Mouse (Mus musculus) stomach, embryonic 16.5 days (tissue): ENCODE measurements around the gene Gm11172. TPM values are rescaled to one million over a fixed set of nuclear protein-coding genes. Genes with fewer than 3 reads are reported as not detected.
A peak's percentile ranks its signal among the peaks of the same experiment; 100 is the strongest.

Experiments
- ATAC-seq: fragments of 200-750 bp; cut with Nextera tagmentation; 2 replicates; pipeline ENCODE4 v1.8.0; 2017; ENCODE audit warnings: moderate number of reproducible peaks, moderate TSS enrichment; ENCODE audit not compliant: insufficient read depth, low FRiP score
- H3K27ac ChIP-seq: fragments of 300-500 bp; sonication (generic); 2 replicates; pipeline ENCODE4 v1.5.1; 2014; ENCODE audit warnings: low read length
- H3K27me3 ChIP-seq: fragments of 300-500 bp; sonication (generic); 2 replicates; pipeline ENCODE4 v1.6.1; 2014; ENCODE audit warnings: low read length, control low read depth, mixed read lengths; ENCODE audit not compliant: control insufficient read depth, insufficient read depth
- H3K36me3 ChIP-seq: fragments of 300-500 bp; sonication (generic); 2 replicates; pipeline ENCODE4 v1.6.1; 2014; ENCODE audit warnings: low read length; ENCODE audit not compliant: control insufficient read depth, insufficient read depth
- H3K4me1 ChIP-seq: fragments of 300-500 bp; sonication (generic); 2 replicates; pipeline ENCODE4 v1.6.1; 2014; ENCODE audit warnings: low read length, control low read depth, mixed read lengths; ENCODE audit not compliant: control insufficient read depth, insufficient read depth
- H3K4me2 ChIP-seq: fragments of 300-500 bp; sonication (generic); 2 replicates; pipeline ENCODE4 v1.6.1; 2014; ENCODE audit warnings: low read depth, low read length, mixed read lengths
- H3K4me3 ChIP-seq: fragments of 300-500 bp; sonication (generic); replicated peaks from 2 replicates; pipeline ENCODE4 v1.5.1; 2014; ENCODE audit warnings: mild to moderate bottlenecking, low read length
- H3K9ac ChIP-seq: fragments of 300-500 bp; sonication (generic); 2 replicates; pipeline ENCODE4 v1.6.1; 2014; ENCODE audit warnings: low read length
- H3K9me3 ChIP-seq: fragments of 300-500 bp; sonication (generic); replicated peaks from 2 replicates; pipeline ENCODE4 v1.6.1; 2016; ENCODE audit warnings: low read length, control low read depth; ENCODE audit not compliant: control insufficient read depth
- WGBS: fragments of 180-500 bp; shearing (Covaris S2); extraction: QIAGEN DNeasy Blood & Tissue Kit; methylation state at CpG from one replicate; pipeline ENCODE4 v1.1.7; 2014; 5-methylcytosine and 5-hydroxymethylcytosine counted together
- polyA plus RNA-seq: library from polyadenylated mRNA; unstranded; fragments of >200 nt; fragmentation: Nextera tagmentation; extraction: Ambion mirVana; gene quantifications from 2 replicates; pipeline ENCODE4 v1.2.1, GENCODE M21; 2015

Gene Gm11172
- not detected in 2 replicates for polyA plus RNA-seq

DNA sequence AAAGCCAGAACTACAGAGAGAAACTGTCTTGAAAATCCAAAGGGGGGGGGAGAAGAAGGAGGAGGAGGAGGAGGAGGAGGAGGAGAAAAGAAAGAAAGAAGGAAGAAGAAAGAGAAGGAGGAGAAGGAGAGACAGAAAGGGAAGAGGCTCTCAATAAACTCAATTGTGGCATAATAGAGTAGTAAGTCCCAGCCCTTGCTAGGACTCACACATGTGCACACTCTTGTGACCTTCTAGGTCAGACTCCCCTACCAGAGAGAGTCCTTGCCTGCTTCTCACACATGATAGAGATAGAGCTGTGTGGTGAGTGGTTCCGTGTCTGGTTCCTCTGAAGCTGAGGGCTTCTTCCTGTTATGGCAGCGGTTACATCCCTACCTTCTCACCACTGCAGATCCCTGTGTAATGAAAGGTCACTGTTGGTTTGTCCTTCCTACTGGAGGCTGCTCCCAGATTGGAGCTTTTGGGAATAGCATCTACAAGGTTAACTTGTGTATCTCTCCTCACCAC, at the start of gene Gm11172:
Gene Gm11172 (plus strand): TSS at position 51 of the 507 bp plus-strand sequence.
- H3K9me3 ChIP-seq: no peaks in the 10 kb centered on the region
- no peak within 1 kb of the TSS for H3K27ac ChIP-seq
- H3K27me3 ChIP-seq: no peaks in the 10 kb centered on the region
- H3K4me2 ChIP-seq: no peak within 1 kb of the TSS
- H3K9ac ChIP-seq: no peak within 1 kb of the TSS
- no peaks in the 10 kb centered on the region for H3K36me3 ChIP-seq
- 82% methylated on average over 2 of the region's 2 CpGs for WGBS
- no peaks in the 10 kb centered on the region; the same call in 1 of the 2 replicates for H3K4me1 ChIP-seq
- ATAC-seq: no peak
- H3K4me3 ChIP-seq: no peak within 1 kb of the TSS

DNA sequence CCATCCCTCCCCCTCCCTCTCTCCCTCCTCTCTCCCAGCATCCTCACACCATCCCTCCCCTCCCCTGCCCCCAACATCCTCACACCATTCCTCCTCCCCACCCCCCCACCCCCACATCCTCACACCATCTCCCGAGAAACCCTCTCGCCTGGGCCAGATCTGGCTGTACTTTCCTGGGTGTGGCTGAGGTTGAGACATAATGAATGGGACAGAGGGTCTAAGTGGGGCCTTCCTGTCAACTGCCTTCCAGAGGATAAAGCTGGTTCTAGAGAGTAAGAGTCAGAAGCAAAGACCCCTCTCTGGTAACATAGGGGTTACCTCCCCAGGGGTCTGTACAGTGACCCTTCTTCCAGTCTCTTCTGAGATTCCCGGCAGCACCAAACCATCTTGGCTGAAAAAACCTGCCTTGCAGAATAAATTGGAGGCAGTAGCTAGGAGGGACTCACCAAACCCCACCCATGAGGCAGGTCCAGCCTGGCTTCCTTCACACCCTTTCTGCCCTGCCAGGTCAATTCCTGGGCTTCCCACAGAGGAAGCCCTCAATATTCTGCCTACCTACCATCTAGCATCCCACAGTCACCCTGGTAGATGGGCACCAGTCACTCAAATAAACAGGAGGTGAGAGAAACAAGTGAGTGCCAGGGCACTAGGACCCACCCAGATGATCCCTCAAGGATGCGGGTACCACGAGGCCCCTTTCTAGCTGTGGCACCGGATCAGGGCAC, 49.0 kb upstream of the Gm11172 start:
- no peaks in the 10 kb centered on the region for H3K36me3 ChIP-seq
- 44% methylated on average over 6 of the region's 6 CpGs for WGBS
- H3K27me3 ChIP-seq: no peaks in the 10 kb centered on the region
- H3K27ac ChIP-seq: no peak overlapping the region
- H3K4me3 ChIP-seq: no peak overlapping the region
- no peak overlapping the region for H3K9ac ChIP-seq
- H3K9me3 ChIP-seq: no peaks in the 10 kb centered on the region
- no peak for ATAC-seq
- H3K4me1 ChIP-seq: peaks cover 10% of the 10 kb centered on the region; the same call in 1 of the 2 replicates
- no peak overlapping the region for H3K4me2 ChIP-seq

DNA sequence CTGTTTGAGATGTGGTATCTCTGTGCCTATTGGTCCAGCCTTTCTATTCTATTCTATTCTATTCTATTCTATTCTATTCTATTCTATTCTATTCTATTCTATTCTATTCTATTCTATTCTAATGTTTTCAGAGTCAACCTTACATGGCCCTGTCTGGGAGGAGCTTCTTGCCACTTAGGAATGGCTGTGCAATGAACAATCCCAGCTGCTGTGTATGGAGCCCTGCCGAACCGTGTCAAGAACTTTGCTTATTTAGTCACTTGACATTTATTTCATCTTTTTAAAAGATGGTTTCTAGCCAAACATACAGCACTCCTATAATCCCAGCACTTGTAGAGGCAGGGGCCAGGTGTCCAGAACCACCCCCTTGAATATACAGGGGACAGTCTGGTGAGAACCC, 48.4 kb upstream of the Gm11172 start:
- no peak overlapping the region for H3K27ac ChIP-seq
- H3K4me1 ChIP-seq: peaks cover 13% of the 10 kb centered on the region; the same call in 1 of the 2 replicates
- no peaks in the 10 kb centered on the region for H3K27me3 ChIP-seq
- 24% methylated on average over 2 of the region's 2 CpGs for WGBS
- H3K9me3 ChIP-seq: no peaks in the 10 kb centered on the region
- H3K4me3 ChIP-seq: no peak overlapping the region
- no peak overlapping the region for H3K4me2 ChIP-seq
- no peak overlapping the region for H3K9ac ChIP-seq
- H3K36me3 ChIP-seq: no peaks in the 10 kb centered on the region
- ATAC-seq: no peak

DNA sequence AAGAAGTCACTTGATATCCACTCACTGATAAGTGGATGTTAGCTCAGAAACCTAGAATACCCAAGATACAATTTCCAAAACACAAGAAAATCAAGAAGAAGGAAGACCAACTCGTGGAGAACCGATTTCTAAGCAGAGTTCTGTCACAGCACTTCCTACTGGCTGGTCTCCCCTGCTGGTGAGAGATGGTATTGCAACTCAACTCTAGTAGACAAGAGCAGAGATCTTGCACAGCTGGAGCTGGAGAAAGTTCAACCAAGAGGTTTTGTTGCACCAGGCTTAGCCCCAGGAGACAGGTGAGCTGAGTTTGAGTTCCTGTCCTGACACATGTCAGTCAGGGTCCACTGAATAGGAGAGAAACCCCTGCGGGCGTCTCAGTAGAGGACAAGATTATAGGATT, 45.6 kb upstream of the Gm11172 start:
- H3K4me2 ChIP-seq: no peak overlapping the region
- H3K9ac ChIP-seq: no peak overlapping the region
- H3K9me3 ChIP-seq: no peaks in the 10 kb centered on the region
- 49% methylated on average over 4 of the region's 4 CpGs for WGBS
- H3K27ac ChIP-seq: no peak overlapping the region
- H3K36me3 ChIP-seq: no peaks in the 10 kb centered on the region
- H3K4me3 ChIP-seq: no peak overlapping the region
- H3K27me3 ChIP-seq: no peaks in the 10 kb centered on the region
- H3K4me1 ChIP-seq: peaks cover 17% of the 10 kb centered on the region; the same call in 1 of the 2 replicates
- no peak for ATAC-seq

DNA sequence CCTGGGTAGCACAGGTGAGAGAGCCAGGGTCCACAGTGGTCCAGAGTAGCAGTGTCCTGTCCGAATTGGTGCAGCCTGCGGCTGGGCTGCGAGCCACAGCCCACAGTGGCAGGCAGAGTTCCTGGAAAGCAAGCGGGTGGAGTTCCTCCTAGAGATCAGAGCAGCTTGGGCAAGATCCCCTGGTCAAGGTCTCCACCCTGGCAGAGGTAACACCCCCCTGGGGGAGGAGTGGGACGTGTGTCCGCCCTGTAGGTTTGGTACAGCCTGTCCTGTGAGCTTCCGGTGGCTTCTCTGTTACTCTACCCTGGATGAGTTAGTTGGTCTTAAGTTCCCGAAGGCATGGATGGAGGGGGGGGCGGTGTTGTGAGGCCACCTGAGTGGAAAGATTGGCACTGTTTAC, 43.9 kb upstream of the Gm11172 start:
- 53% methylated on average over 9 of the region's 9 CpGs for WGBS
- Histone ChIP-seq H3K27me3 (no peaks in the 10 kb centered on the region), H3K4me2 (no peak overlapping the region), H3K9me3 (no peaks in the 10 kb centered on the region), H3K4me3 (no peak overlapping the region), H3K36me3 (no peaks in the 10 kb centered on the region), H3K4me1 (0 out of 2 replicates have a peak, but pooled peaks cover 12% of the 10 kb centered on the region), H3K27ac (no peak overlapping the region), H3K9ac (no peak overlapping the region)
- no peak for ATAC-seq

DNA sequence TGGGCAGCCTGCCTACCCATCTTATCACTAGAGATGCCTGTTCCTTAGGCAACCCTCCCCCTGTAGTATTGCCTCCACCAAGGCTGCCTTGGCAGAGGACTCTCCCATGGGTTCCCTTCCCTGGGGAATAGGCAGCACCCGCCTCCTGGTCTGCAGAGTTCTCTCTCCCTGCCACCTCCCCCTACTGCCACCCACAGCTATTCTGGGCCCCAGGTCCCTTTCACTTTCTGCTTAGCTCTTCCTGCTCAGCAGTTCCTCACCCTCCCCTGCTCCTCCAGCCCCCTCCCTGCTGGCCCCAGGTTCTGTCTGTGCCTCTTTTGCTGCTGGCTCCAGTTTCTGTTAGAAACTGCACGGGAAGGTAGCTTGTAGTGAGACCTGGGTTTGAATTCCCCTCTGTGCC, 43.1 kb upstream of the Gm11172 start:
- H3K9ac ChIP-seq: no peak overlapping the region
- H3K4me1 ChIP-seq: 0 out of 2 replicates have a peak, but pooled peaks cover 9% of the 10 kb centered on the region
- no peak overlapping the region for H3K27ac ChIP-seq
- H3K36me3 ChIP-seq: no peaks in the 10 kb centered on the region
- no peak overlapping the region for H3K4me2 ChIP-seq
- no peak overlapping the region for H3K4me3 ChIP-seq
- H3K27me3 ChIP-seq: no peaks in the 10 kb centered on the region
- no peaks in the 10 kb centered on the region for H3K9me3 ChIP-seq
- no peak for ATAC-seq
- 68% methylated on average over 2 of the region's 2 CpGs for WGBS

DNA sequence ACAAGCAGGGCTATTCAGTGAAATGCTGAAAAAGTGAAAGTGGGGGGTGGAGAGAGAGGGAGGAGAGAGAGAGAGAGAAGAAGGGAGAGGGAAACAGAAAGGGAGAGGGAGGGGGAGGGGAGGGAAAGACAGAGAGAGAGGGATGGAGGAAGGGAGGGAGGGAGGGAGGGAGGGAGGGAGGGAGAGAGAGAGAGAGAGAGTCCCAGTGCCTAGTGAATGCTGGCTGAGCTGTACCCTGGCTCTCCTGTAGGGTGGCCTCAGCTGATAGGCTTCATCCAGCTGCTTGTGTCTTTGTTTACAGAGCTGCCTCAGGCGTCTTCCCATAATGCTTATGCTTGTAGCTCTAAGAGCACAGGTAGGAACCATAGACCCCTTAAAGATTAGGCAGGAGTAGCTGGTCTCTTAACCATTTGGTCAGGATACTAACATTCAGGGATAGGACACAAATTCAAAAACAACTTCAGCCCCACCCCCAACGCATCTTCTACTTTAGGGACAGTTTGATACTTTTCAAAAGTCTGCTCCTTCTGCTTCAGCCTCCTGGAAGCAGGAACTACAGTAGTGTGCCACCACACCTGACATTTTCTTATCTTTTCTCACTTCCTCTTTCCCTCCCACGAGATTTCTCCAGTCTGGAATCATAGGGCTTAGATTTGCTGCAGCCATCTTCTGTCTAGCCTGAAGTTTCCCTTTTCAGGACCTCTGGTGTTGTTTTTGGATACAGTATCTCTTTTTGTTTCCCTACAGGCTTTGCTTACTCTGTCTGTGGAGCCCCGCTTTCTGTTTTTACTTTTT, 42.0 kb upstream of the Gm11172 start:
- Histone ChIP-seq H3K27ac (no peak overlapping the region; the same call in 1 of the 2 replicates), H3K9me3 (no peaks in the 10 kb centered on the region), H3K27me3 (no peaks in the 10 kb centered on the region), H3K4me1 (0 out of 2 replicates have a peak, but pooled peaks cover 9% of the 10 kb centered on the region), H3K4me3 (no peak overlapping the region), H3K4me2 (no peak overlapping the region), H3K36me3 (no peaks in the 10 kb centered on the region), H3K9ac (no peak overlapping the region)
- ATAC-seq: peak; percentile 27; the same call in 1 of the 2 replicates
- 39% methylated on average over 4 of the region's 4 CpGs for WGBS

DNA sequence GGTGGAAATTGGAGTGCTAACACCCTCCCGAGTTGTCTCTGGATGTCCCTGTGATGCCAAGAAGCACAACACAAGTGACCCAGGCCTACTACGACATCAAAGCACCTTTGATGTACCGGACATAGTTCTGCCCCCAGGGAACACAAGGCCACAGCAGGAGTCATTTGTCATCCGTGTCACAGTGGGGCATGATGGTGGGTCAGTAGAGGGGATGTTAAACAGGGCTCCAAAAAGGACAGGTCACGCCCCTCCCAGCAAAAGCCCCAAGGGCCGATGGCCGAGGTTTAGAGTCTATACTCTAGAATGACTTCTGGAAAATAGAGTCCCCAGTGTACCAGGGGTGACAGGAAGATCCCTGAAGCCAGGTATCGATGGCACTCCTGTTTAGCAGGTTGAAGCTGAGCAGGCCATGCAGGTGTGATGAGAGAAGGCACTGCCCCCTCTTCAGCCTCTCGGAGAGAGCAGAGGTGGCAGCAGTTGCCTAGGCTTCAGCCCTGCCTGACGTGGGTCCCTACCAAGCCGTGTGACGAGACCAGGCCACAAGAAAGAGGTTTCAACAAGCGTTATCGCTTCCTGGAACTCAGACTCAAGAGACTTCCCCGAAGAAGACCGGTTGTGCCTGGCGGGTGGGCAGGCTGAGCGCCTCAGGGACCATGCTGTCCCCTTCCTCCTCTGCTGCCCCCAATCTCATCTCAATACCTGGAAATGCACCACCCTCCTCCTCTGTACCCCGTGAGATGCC, 40.8 kb upstream of the Gm11172 start:
- H3K9ac ChIP-seq: no peak overlapping the region
- WGBS: 71% methylated on average over 19 of the region's 19 CpGs
- H3K27ac ChIP-seq: no peak overlapping the region
- 0 out of 2 replicates have a peak, but pooled peaks cover 12% of the 10 kb centered on the region for H3K4me1 ChIP-seq
- ATAC-seq: no peak
- no peaks in the 10 kb centered on the region for H3K36me3 ChIP-seq
- H3K27me3 ChIP-seq: no peaks in the 10 kb centered on the region
- no peak overlapping the region for H3K4me2 ChIP-seq
- no peaks in the 10 kb centered on the region for H3K9me3 ChIP-seq
- no peak overlapping the region for H3K4me3 ChIP-seq
